Mouse (Mus musculus) forebrain, postnatal 0 days (tissue): Measurements from ENCODE around the gene Hmbs. TPM values are rescaled to one million over a fixed set of nuclear protein-coding genes. Genes with fewer than 3 reads are reported as not detected.
A peak's percentile ranks its signal among the peaks of the same experiment; 100 is the strongest.

Experiments used
- ATAC-seq: fragments of 200-750 bp; cut with Nextera tagmentation; 2 replicates; pipeline ENCODE4 v1.8.0; 2017; ENCODE audit warnings: mild to moderate bottlenecking, moderate library complexity
- DNase-seq: peaks from one replicate; pipeline ENCODE4 v3.0.0-alpha.2; 2015
- H3K27ac ChIP-seq: fragments of 300-500 bp; sonication (generic); 2 replicates; pipeline ENCODE4 v1.5.1; 2014; ENCODE audit warnings: low read depth, mild to moderate bottlenecking, antibody characterized with exemption, low read length, moderate library complexity, mixed read lengths
- H3K27me3 ChIP-seq: fragments of 300-500 bp; sonication (generic); 2 replicates; pipeline ENCODE4 v1.6.1; 2014; ENCODE audit warnings: mild to moderate bottlenecking, low read length, mixed read lengths; ENCODE audit not compliant: insufficient read depth
- H3K36me3 ChIP-seq: fragments of 300-500 bp; sonication (generic); 2 replicates; pipeline ENCODE4 v1.6.1; 2014; ENCODE audit warnings: mild to moderate bottlenecking, moderate library complexity; ENCODE audit not compliant: insufficient read depth
- H3K4me1 ChIP-seq: fragments of 300-500 bp; sonication (generic); 2 replicates; pipeline ENCODE4 v1.6.1; 2014; ENCODE audit warnings: antibody characterized with exemption; ENCODE audit not compliant: insufficient read depth
- H3K4me2 ChIP-seq: fragments of 300-500 bp; sonication (generic); 2 replicates; pipeline ENCODE4 v1.6.1; 2014; ENCODE audit warnings: low read depth, mild to moderate bottlenecking, moderate library complexity
- H3K4me3 ChIP-seq: fragments of 300-500 bp; sonication (generic); 2 replicates; pipeline ENCODE4 v1.5.1; 2014; ENCODE audit warnings: low read depth, low read length, mixed read lengths
- H3K9ac ChIP-seq: fragments of 300-500 bp; sonication (generic); 2 replicates; pipeline ENCODE4 v1.6.1; 2014; ENCODE audit warnings: mild to moderate bottlenecking
- H3K9me3 ChIP-seq: fragments of 300-500 bp; sonication (generic); 2 replicates; pipeline ENCODE4 v1.6.1; 2016; ENCODE audit warnings: low read length
- CTCF ChIP-seq: sonication (generic); IDR thresholded peaks from 2 replicates; pipeline ENCODE4 v1.5.1; 2016; ENCODE audit warnings: antibody characterized with exemption, control low read depth, low read depth
- WGBS: fragments of 180-500 bp; shearing (Covaris S2); extraction: QIAGEN DNeasy Blood & Tissue Kit; methylation state at CpG from one replicate; pipeline ENCODE4 v1.1.7; 2014; 5-methylcytosine and 5-hydroxymethylcytosine counted together
- polyA plus RNA-seq: library from polyadenylated mRNA; unstranded; fragments of >200 nt; fragmentation: Nextera tagmentation; extraction: Ambion mirVana; gene quantifications from 2 replicates; pipeline ENCODE4 v1.2.1, GENCODE M21; 2015
- total RNA-seq: library from RNA; depleted of rRNA; stranded (reverse); fragments of >200 nt; gene quantifications from 2 replicates; pipeline ENCODE4 v1.2.3, GENCODE M21; 2014

The Hmbs gene
- total and polyA plus RNA-seq, 2 experiments from 2014 or later: 38.1 to 53.3 TPM

- Histone ChIP-seq H3K4me2 (no peak overlapping the region), H3K4me1 (peaks cover 3% of the 10 kb centered on the region; the same call in 1 of the 2 replicates), H3K9me3 (no peaks in the 10 kb centered on the region), H3K9ac (no peak overlapping the region), H3K27me3 (no peaks in the 10 kb centered on the region), H3K27ac (no peak overlapping the region), H3K4me3 (no peak overlapping the region), H3K36me3 (peaks cover 30% of the 10 kb centered on the region)
- 94% methylated on average over 6 of the region's 6 CpGs for WGBS
- no peak for ATAC-seq
- TF ChIP-seq CTCF: no peak
- no peak for DNase-seq
Measured at GRCm38 (mm10) chr9:44345570-44346433, 1.8 kb upstream of the Hmbs start.

- 9% methylated on average over 6 of the region's 6 CpGs for WGBS
- Histone ChIP-seq H3K9me3 (no peaks in the 10 kb centered on the region), H3K9ac (peak overlapping the region; percentile 79), H3K27me3 (no peaks in the 10 kb centered on the region), H3K27ac (peak overlapping the region; percentile 91; the same call in 1 of the 2 replicates), H3K36me3 (peaks cover 16% of the 10 kb centered on the region), H3K4me1 (peaks cover 3% of the 10 kb centered on the region; the same call in 1 of the 2 replicates), H3K4me3 (peak overlapping the region; percentile 80), H3K4me2 (peak overlapping the region; percentile 65)
- no peak for TF ChIP-seq CTCF
- DNase-seq: no peak
- no peak for ATAC-seq
Measured at GRCm38 (mm10) chr9:44343290-44343689, 738 bp downstream of the Hmbs start.

GRCm38 (mm10) chr9:44342605-44343004 is 1.4 kb downstream of the Hmbs start:
- Histone ChIP-seq H3K4me3 (no peak overlapping the region), H3K9ac (no peak overlapping the region), H3K9me3 (no peaks in the 10 kb centered on the region), H3K4me2 (0 out of 2 replicates have a peak overlapping the region, but pooled peaks have one; percentile 65), H3K4me1 (peaks cover 3% of the 10 kb centered on the region; the same call in 1 of the 2 replicates), H3K27ac (no peak overlapping the region), H3K36me3 (peaks cover 9% of the 10 kb centered on the region), H3K27me3 (no peaks in the 10 kb centered on the region)
- TF ChIP-seq CTCF: no peak
- DNase-seq (no peak), ATAC-seq (no peak)
- 78% methylated on average over 1 of the region's 1 CpGs for WGBS

- H3K27me3 ChIP-seq: no peaks in the 10 kb centered on the region
- peaks cover 5% of the 10 kb centered on the region; the same call in 1 of the 2 replicates for H3K36me3 ChIP-seq
- H3K27ac ChIP-seq: no peak overlapping the region
- ATAC-seq (no peak), DNase-seq (no peak)
- WGBS: 79% methylated on average over 3 of the region's 3 CpGs
- no peaks in the 10 kb centered on the region for H3K9me3 ChIP-seq
- no peak for TF ChIP-seq CTCF
- no peak overlapping the region for H3K4me2 ChIP-seq
- peaks cover 3% of the 10 kb centered on the region; the same call in 1 of the 2 replicates for H3K4me1 ChIP-seq
- no peak overlapping the region for H3K9ac ChIP-seq
- H3K4me3 ChIP-seq: no peak overlapping the region
Measured at GRCm38 (mm10) chr9:44342173-44342572, 1.9 kb downstream of the Hmbs start.

- ATAC-seq: no peak
- DNase-seq: no peak
- H3K4me3 ChIP-seq: no peak overlapping the region
- peaks cover 9% of the 10 kb centered on the region for H3K4me1 ChIP-seq
- H3K27ac ChIP-seq: no peak overlapping the region
- no peak overlapping the region for H3K9ac ChIP-seq
- no peak overlapping the region for H3K4me2 ChIP-seq
- no peaks in the 10 kb centered on the region for H3K9me3 ChIP-seq
- 91% methylated on average over 5 of the region's 5 CpGs for WGBS
- H3K36me3 ChIP-seq: 0 out of 2 replicates have a peak, but pooled peaks cover 3% of the 10 kb centered on the region
- TF ChIP-seq CTCF: no peak
- no peaks in the 10 kb centered on the region for H3K27me3 ChIP-seq
Measured at GRCm38 (mm10) chr9:44341487-44341886, 2.5 kb downstream of the Hmbs start.

GRCm38 (mm10) chr9:44338574-44338973 is 5.5 kb downstream of the Hmbs start:
- H3K27ac ChIP-seq: no peak overlapping the region
- H3K9me3 ChIP-seq: no peaks in the 10 kb centered on the region
- H3K4me2 ChIP-seq: no peak overlapping the region
- no peak overlapping the region for H3K9ac ChIP-seq
- no peak overlapping the region for H3K4me3 ChIP-seq
- no peaks in the 10 kb centered on the region for H3K27me3 ChIP-seq
- WGBS: 72% methylated on average over 5 of the region's 5 CpGs
- H3K4me1 ChIP-seq: peaks cover 9% of the 10 kb centered on the region
- peaks cover 5% of the 10 kb centered on the region for H3K36me3 ChIP-seq
- no peak for DNase-seq
- TF ChIP-seq CTCF: peak; percentile 27
- no peak for ATAC-seq
